Mouse (Mus musculus) 416B (cell line): ENCODE measurements around the gene Smu1.

Experiments used
- DNase-seq: peaks from one replicate; pipeline ENCODE4 v3.0.0; 2011; ENCODE audit warnings: low read depth

The Smu1 gene

DNA sequence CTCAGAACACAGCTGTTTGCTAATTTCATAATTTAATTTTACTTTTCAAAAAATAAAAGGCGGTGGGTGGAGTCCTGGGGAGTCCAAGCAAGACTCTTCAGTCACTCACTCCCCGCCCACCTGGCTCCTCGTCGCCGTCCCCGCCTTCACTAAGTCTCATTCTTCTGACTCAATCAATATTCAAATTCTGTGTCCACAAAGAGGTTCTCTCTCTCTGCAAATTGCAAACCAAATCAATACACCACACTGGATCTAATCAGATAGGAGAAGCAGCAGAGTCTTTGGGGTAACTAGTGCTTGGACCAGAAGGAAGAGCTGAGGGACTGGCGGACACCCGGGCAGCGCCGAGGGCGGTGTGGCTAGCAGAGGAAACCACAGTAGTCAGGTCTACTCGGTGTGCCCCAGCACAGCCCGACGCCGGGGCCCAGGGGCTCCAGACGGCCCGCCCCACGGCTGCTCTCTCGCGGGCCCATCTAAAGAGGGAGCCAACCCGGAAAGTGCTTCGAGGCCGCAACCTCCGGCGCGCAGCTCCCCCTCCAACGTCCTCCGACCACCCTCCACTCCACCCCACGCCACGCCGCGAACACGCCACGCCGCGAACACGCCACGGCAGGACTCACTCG lies 455 bp downstream of the Smu1 start:
- peak; percentile 53 for DNase-seq

- DNase-seq: no peak
Measured at GRCm38 (mm10) chr4:40735351-40735750, 22.4 kb downstream of the Smu1 start.

DNA sequence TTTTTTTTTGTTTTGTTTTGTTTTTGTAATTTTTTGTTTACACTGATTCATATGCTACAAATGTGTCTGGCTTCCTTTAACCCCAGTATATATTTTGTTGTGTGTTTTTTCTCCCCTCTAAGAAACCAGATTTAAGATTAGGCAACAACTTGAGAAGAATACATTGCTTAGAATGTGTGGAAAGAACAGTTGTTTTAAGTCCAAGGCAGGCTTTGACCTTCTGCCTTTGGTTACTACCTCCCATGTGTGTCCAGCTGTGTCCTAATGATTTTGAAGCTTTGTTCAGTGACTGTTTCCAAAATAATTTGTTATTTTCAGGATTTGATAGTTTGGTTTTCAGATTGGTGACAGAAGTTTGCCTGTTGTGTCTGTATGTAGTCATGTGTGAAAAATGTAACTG lies 26.5 kb downstream of the Smu1 start:
- DNase-seq: no peak

DNA sequence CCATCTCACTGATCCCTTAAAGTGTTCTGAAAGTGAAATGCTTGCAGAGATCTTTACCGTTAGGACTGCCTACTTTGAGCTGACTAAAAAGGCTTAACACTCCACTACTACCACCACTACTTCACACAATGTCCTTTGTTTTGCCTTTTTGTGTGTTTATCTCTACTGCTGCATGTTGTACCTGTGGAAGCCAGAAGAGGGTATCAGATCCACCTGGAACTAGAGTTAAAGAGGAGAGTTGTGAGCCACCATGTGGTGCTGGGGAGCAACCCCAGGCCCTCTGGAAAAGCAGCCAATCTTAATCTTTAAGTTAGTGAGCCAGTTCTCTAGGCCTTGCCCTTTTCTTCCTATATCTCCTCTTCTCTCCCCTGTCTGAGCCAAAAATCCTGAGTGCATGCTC lies 30.5 kb downstream of the Smu1 start:
- DNase-seq: peak; percentile 43

DNA sequence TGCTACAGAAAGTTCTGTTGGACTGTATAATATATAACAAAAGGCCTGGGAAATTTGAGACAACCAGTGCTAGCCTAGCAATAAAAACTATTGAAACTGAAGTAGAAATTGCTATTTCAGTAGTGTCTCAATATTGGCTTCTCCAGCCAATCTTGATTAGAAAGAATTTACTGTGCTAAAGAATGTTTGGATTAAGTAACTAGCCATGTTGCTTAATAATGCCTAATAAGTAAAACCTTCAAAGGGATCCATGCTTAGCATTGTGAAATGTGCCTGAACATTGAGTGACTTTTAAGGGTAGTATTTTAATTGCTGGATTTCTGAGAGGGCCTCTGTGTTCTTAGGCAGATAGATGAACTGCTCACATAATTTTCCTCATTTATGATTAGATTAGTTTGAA lies 32.2 kb downstream of the Smu1 start:
- no peak for DNase-seq

DNA sequence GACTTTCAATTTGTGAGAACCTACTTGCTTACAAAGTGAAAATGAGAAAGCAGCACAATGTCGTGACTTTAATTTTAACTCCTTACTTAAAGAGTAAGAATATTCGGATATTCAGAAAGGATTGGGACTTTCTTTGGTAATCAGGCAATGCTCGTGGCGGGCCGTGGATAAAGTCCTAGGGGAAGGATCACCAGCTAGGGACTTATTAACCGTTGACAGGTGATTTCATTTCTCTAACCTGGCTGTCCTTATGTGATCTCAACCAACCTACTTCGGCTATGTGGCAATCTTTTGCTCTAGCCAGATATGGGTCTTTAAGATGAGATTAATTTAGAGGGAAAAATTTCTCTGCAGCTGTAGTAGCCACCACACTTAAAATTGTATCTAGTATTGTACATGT lies 32.6 kb downstream of the Smu1 start:
- DNase-seq: no peak

- DNase-seq: peak; percentile 95
Measured at GRCm38 (mm10) chr4:40722687-40723460, 34.8 kb downstream of the Smu1 start.

DNA sequence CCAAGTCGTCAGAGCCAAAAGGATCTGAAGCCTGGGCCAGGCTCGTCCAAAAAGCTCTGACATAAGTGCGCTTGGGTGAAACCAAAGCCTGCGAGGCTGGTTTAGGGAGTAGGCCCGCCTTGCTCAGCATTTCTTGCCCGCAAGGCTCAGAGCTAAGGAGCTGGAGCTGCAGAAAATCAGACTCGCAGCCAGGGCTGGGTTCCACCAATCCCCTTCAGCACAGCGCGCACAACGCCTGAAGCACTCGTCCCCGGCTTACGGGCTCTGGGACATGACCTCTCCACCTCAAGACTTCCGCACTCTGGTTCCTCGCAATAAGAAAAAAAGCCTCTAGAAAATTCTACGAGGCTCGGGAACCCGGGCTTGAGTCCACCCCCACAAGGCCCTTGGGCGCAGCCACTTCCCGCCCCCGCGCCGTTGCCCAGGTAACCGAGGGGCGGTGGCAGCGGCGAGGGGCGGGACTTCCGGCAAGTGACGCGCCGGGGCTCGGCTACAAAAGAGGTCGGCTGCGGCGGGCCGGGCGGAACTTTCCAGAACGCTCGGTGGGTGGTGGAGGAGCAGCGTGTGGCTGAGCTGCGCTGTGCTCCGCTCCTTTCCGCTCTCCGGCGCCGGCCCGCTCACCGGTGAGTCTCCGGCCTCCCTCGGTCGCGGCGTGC lies 35.6 kb downstream of the Smu1 start, which contains the start of gene Dnaja1:
Dnaja1 (plus strand) TSS at position 140 of the 656 bp plus-strand sequence.
- peak; percentile 98 for DNase-seq

DNA sequence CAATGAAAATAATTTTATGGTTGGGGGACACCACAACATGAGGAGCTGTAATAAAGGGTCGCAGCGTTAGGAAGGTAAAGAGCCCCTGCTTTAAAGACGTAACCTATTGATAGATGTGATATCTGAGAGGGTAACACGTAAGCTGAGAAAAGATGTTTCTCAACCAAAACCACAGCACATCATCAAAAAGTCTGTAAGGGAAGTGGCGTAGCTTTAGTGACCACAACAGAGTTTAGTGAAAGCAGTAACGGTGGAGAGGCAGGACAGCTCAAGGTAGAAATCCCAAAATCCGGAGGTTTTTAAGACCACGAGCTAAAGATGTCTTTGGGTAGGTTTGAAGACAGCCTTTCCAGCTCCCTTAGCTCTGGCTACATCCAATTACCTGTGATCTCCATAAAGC lies 36.8 kb downstream of the Smu1 start:
- DNase-seq: peak; percentile 83

GRCm38 (mm10) chr4:40717141-40717540 lies 40.6 kb downstream of the Smu1 start:
- DNase-seq: no peak

GRCm38 (mm10) chr4:40703710-40704275 lies 53.9 kb downstream of the Smu1 start:
- no peak for DNase-seq

GRCm38 (mm10) chr4:40702797-40703709 lies 54.7 kb downstream of the Smu1 start, which contains the start of gene Aptx:
Gene Aptx, minus strand, starts transcription at chr4:40703194.
- DNase-seq: peak; percentile 98

GRCm38 (mm10) chr4:40701796-40702195 lies 55.9 kb downstream of the Smu1 start:
- peak; percentile 54 for DNase-seq

DNA sequence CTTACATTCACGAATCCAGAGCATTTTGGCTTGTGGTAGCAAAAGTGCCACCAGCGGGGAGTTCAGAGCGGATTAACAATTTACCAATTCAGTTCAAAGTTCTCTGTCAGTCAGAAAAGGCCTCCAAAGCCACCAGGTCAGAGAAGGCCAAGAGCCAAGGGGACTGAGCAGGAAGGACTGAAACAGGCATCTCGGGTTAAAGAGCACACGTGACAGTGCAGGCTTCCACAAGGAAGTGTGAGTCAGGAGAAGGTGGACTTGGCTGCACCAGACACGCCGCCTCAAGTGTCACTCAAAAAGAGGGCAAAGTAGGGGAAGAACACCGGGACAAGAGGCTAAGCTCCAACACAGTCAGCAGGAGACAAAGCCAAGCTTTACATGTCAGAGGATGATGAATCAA lies 57.5 kb downstream of the Smu1 start:
- peak; percentile 93 for DNase-seq

DNA sequence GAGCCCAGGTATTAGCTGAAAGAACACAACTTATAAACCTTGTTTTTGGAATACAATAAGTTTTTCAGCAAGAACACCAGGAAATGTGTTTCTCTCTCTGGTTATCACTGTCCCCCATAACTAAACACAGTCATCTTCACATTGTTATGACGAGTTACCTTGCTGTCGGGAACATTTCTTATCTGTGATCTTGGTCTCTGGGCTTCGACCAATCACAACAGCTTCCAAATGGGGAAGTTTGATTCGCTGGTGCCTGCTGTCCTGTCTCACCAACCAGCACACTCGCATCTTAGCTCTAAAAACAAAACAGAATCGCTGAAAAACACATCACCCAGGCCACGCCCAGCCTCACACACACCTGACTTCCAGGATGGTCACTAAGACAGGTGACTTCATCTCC lies 60.7 kb downstream of the Smu1 start:
- no peak for DNase-seq

DNA sequence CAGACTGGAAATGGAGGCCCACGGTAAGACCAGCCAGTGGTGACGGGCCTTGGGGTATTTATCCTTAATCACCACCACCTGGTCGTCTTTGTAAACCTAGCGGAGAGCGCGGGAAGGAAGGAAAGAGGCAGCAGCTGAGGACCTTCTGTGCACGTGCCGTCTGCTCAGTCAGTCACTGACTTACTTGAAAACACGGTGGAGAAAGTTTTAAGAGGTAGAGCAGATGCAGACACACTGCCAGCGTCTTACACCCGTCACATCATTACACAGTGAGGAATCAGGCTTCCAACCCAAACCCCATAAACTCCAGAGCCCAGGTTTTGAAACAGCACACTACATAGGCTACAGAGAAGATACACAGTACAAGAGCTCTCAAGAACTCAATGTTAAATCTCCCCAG lies 66.6 kb downstream of the Smu1 start:
- no peak for DNase-seq
